Mouse (Mus musculus): ENCODE data around the gene Dut. TPM values are rescaled to one million over a fixed set of nuclear protein-coding genes. Genes with fewer than 3 reads are reported as not detected.
"Not testable (repeated sequence)": the region's sequence is repeated elsewhere in the genome, so short reads cannot be mapped to it uniquely, and the experiment has no call there.

The Dut gene
- polyA plus RNA-seq, 1 experiment from 2014 or later: 345 TPM

DNA sequence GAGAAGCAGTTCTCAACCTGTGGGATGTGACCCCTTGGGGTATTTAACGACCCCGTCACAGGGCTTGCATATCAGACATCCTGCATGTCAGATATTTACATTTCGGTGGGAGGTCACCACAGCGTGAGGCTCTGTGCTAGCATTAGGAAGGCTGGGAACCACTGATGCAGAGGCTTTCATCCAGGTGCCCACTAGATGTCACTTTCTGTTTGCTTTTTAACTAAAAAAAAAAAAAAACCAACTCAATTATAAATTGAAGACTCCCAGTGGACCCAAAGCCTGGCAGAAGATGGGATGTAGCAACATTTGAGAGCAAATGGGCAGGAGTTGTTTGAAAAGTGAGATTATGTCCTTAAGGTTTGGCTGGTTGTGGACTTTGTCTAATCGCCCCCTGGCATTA, 16.1 kb downstream of the Dut start:
- Histone ChIP-seq H3K9ac (ENCODE audit: low read depth, low read length) (no peak overlapping the region), H3K36me3 (ENCODE audit: control insufficient read depth, insufficient read depth, low read length) (peaks cover 6% of the 10 kb centered on the region; the same call in 1 of the 2 replicates), H3K4me1 (replicated peaks; ENCODE audit: control insufficient read depth, insufficient read depth, low read length) (no peaks in the 10 kb centered on the region), H3K9me3 (ENCODE audit: control insufficient read depth, low read length) (no peaks in the 10 kb centered on the region), H3K27me3 (replicated peaks; ENCODE audit: control insufficient read depth, insufficient read depth, low read length) (no peaks in the 10 kb centered on the region), H3K4me2 (no peak overlapping the region), H3K27ac (ENCODE audit: low read depth, low read length) (no peak overlapping the region), H3K4me3 (ENCODE audit: low read depth, low read length) (no peak overlapping the region)
- 25% methylated on average over 5 of the region's 5 CpGs for WGBS
- DNase-seq (ENCODE audit: low spot score) (no peak), ATAC-seq (replicated peaks; ENCODE audit: low FRiP score) (no peak)

DNA sequence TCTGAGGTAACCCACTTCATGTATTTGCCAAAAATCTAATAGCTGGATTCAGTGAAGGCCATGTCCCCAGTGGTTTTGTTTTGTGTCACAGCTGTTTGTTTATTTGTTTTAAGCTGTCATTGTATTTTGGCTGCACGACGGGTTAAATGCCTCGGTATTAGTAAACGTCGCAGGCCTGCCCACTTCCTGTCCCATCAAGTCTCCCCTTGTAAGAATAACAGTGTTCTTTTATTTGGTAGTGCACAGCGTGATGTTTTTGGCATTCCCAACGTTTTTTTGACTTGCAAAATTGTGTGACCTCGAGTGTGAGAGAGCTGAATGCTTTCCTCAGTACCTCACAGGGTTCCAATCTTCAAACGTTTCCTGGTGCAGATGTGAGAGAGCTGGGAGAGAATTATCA, 16.8 kb downstream of the Dut start:
- no peaks in the 10 kb centered on the region for H3K9me3 ChIP-seq (ENCODE audit: control insufficient read depth, low read length)
- ATAC-seq (replicated peaks; ENCODE audit: low FRiP score): no peak
- H3K4me3 ChIP-seq (ENCODE audit: low read depth, low read length): no peak overlapping the region
- 36% methylated on average over 9 of the region's 9 CpGs for WGBS
- DNase-seq (ENCODE audit: low spot score): no peak
- peaks cover 3% of the 10 kb centered on the region; the same call in 1 of the 2 replicates for H3K36me3 ChIP-seq (ENCODE audit: control insufficient read depth, insufficient read depth, low read length)
- H3K4me2 ChIP-seq: no peak overlapping the region
- H3K27ac ChIP-seq (ENCODE audit: low read depth, low read length): no peak overlapping the region
- no peak overlapping the region for H3K9ac ChIP-seq (ENCODE audit: low read depth, low read length)
- H3K4me1 ChIP-seq (replicated peaks; ENCODE audit: control insufficient read depth, insufficient read depth, low read length): no peaks in the 10 kb centered on the region
- no peaks in the 10 kb centered on the region for H3K27me3 ChIP-seq (replicated peaks; ENCODE audit: control insufficient read depth, insufficient read depth, low read length)

DNA sequence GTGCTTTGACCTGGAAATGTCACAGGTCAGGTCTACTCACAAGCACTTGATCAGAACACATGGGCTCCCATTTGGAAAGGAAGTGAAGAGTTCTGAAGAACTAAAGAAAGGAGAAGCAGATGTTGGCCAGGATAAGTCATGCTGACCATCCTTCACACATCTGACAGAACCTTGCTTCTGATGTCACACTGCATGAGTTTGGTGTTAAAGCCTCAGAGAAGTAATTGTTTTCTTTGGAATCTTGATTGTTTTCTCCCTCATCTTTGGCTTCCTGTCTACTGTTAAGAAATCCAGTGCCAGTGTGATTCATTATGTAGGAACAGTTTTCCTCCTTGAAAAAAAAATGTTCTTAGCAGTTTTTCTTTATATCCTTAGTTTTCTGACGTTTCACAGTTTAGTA, 21.9 kb downstream of the Dut start:
- no peak overlapping the region for H3K4me3 ChIP-seq (ENCODE audit: low read depth, low read length)
- no peak for DNase-seq (ENCODE audit: low spot score)
- no peaks in the 10 kb centered on the region for H3K9me3 ChIP-seq (ENCODE audit: control insufficient read depth, low read length)
- no peaks in the 10 kb centered on the region for H3K36me3 ChIP-seq (ENCODE audit: control insufficient read depth, insufficient read depth, low read length)
- no peak overlapping the region for H3K27ac ChIP-seq (ENCODE audit: low read depth, low read length)
- WGBS: 77% methylated on average over 1 of the region's 1 CpGs
- H3K4me1 ChIP-seq (replicated peaks; ENCODE audit: control insufficient read depth, insufficient read depth, low read length): no peaks in the 10 kb centered on the region
- no peak for ATAC-seq (replicated peaks; ENCODE audit: low FRiP score)
- no peak overlapping the region for H3K9ac ChIP-seq (ENCODE audit: low read depth, low read length)
- H3K27me3 ChIP-seq (replicated peaks; ENCODE audit: control insufficient read depth, insufficient read depth, low read length): no peaks in the 10 kb centered on the region
- H3K4me2 ChIP-seq: no peak overlapping the region

DNA sequence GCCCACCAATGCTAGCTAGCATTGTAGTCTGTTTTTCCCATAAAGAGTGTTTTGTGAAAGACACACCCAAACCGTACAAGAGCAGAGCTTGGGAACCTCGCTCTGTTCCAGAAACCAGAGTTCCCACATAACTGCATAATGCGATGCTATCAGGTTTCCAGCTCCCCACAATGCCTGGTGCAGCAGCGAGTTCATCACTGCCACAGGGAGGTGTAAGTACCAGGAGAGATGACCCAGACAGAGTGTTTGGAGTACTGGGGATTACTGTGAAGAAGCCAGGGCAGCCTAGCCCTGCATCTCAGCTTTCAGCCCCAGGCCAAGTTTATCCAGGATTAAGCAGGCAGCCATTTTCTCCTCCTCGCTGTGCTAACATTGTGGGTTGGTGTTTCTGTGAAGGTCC, 28.6 kb downstream of the Dut start:
- no peak for ATAC-seq (replicated peaks; ENCODE audit: low FRiP score)
- H3K27ac ChIP-seq (ENCODE audit: low read depth, low read length): no peak overlapping the region
- 64% methylated on average over 5 of the region's 5 CpGs for WGBS

DNA sequence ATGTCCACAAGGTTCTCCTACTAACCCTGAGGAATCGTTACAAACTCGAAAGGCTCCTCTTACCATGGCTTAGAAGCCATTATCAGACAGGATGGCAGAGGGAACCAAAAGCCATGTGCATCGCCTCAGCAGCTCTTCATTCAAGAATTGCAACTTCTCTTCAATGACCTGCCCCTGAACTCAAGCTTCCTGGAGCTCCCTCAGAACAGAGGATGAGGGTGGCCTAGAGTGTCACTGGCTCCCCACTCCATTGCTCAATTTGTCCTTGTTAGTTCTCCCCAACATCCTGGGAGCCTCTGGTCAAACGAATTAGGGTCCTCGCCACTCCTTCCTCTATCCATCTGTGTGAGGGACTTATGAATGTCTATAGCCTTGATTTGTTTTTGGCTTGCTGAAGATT, 29.7 kb downstream of the Dut start:
- no peaks in the 10 kb centered on the region for H3K36me3 ChIP-seq (ENCODE audit: control insufficient read depth, insufficient read depth, low read length)

More for the DNA sequence above, 28.6 kb downstream of the Dut start:
- Histone ChIP-seq H3K36me3 (ENCODE audit: control insufficient read depth, insufficient read depth, low read length) (no peaks in the 10 kb centered on the region), H3K4me1 (replicated peaks; ENCODE audit: control insufficient read depth, insufficient read depth, low read length) (no peaks in the 10 kb centered on the region), H3K9ac (ENCODE audit: low read depth, low read length) (no peak overlapping the region), H3K9me3 (ENCODE audit: control insufficient read depth, low read length) (no peaks in the 10 kb centered on the region), H3K4me3 (ENCODE audit: low read depth, low read length) (no peak overlapping the region), H3K4me2 (no peak overlapping the region), H3K27me3 (replicated peaks; ENCODE audit: control insufficient read depth, insufficient read depth, low read length) (no peaks in the 10 kb centered on the region)
- no peak for DNase-seq (ENCODE audit: low spot score)

DNA sequence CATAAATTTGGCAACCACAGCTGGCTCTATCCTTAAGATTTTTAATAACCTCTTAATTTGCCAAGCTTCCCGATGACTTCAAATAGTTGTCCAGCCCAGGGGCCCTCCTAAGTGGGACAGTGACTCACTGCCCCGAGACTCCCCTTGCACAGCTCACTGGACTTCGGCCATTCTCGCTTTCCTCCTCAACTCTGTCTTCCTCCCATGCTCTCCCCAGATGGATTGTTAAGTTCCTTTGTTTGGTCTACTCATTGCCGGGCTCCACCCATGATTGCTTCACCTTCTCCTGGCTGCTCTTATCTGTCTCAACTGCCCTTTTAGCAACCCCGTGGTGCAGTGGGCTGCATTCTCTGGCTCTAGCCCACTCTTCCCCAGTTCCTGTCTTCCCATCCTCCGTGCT, 31.5 kb downstream of the Dut start:
- H3K9me3 ChIP-seq (ENCODE audit: control insufficient read depth, low read length): no peaks in the 10 kb centered on the region
- DNase-seq (ENCODE audit: low spot score) (no peak), ATAC-seq (replicated peaks; ENCODE audit: low FRiP score) (no peak)
- 43% methylated on average over 7 of the region's 7 CpGs for WGBS
- no peak overlapping the region for H3K4me3 ChIP-seq (ENCODE audit: low read depth, low read length)
- no peaks in the 10 kb centered on the region for H3K27me3 ChIP-seq (replicated peaks; ENCODE audit: control insufficient read depth, insufficient read depth, low read length)
- H3K36me3 ChIP-seq (ENCODE audit: control insufficient read depth, insufficient read depth, low read length): no peaks in the 10 kb centered on the region
- H3K27ac ChIP-seq (ENCODE audit: low read depth, low read length): no peak overlapping the region
- no peak overlapping the region for H3K4me2 ChIP-seq
- H3K4me1 ChIP-seq (replicated peaks; ENCODE audit: control insufficient read depth, insufficient read depth, low read length): no peaks in the 10 kb centered on the region
- no peak overlapping the region for H3K9ac ChIP-seq (ENCODE audit: low read depth, low read length)

More for the DNA sequence above, 29.7 kb downstream of the Dut start:
- Histone ChIP-seq H3K27ac (ENCODE audit: low read depth, low read length) (no peak overlapping the region), H3K9ac (ENCODE audit: low read depth, low read length) (no peak overlapping the region), H3K4me1 (replicated peaks; ENCODE audit: control insufficient read depth, insufficient read depth, low read length) (no peaks in the 10 kb centered on the region), H3K9me3 (ENCODE audit: control insufficient read depth, low read length) (no peaks in the 10 kb centered on the region), H3K4me2 (no peak overlapping the region), H3K27me3 (replicated peaks; ENCODE audit: control insufficient read depth, insufficient read depth, low read length) (no peaks in the 10 kb centered on the region), H3K4me3 (ENCODE audit: low read depth, low read length) (no peak overlapping the region)
- no peak for DNase-seq (ENCODE audit: low spot score)
- ATAC-seq (replicated peaks; ENCODE audit: low FRiP score): no peak
- WGBS: 70% methylated on average over 5 of the region's 5 CpGs

DNA sequence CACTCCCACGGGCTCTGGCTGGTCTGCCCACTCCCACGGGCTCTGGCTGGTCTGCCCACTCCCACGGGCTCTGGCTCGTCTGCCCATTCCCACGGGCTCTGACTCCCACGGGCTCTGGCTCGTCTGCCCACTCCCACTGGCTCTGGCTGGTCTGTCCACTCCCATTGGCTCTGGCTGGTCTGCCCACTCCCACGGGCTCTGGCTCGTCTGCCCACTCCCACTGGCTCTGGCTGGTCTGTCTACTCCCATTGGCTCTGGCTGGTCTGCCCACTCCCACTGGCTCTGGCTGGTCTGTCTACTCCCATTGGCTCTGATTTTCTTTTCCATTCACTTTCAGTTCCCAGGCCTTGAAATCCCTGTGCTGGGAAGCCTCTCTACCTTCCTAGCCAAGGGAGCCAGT, 33.0 kb downstream of the Dut start:
- not testable (repeated sequence) for ATAC-seq (replicated peaks; ENCODE audit: low FRiP score); DNase-seq (ENCODE audit: low spot score); H3K27ac ChIP-seq (ENCODE audit: low read depth, low read length); H3K4me3 ChIP-seq (ENCODE audit: low read depth, low read length); H3K9ac ChIP-seq (ENCODE audit: low read depth, low read length); H3K9me3 ChIP-seq (ENCODE audit: control insufficient read depth, low read length); H3K27me3 ChIP-seq (replicated peaks; ENCODE audit: control insufficient read depth, insufficient read depth, low read length); H3K4me1 ChIP-seq (replicated peaks; ENCODE audit: control insufficient read depth, insufficient read depth, low read length); H3K36me3 ChIP-seq (ENCODE audit: control insufficient read depth, insufficient read depth, low read length); H3K4me2 ChIP-seq
- 73% methylated on average over 9 of the region's 9 CpGs for WGBS

DNA sequence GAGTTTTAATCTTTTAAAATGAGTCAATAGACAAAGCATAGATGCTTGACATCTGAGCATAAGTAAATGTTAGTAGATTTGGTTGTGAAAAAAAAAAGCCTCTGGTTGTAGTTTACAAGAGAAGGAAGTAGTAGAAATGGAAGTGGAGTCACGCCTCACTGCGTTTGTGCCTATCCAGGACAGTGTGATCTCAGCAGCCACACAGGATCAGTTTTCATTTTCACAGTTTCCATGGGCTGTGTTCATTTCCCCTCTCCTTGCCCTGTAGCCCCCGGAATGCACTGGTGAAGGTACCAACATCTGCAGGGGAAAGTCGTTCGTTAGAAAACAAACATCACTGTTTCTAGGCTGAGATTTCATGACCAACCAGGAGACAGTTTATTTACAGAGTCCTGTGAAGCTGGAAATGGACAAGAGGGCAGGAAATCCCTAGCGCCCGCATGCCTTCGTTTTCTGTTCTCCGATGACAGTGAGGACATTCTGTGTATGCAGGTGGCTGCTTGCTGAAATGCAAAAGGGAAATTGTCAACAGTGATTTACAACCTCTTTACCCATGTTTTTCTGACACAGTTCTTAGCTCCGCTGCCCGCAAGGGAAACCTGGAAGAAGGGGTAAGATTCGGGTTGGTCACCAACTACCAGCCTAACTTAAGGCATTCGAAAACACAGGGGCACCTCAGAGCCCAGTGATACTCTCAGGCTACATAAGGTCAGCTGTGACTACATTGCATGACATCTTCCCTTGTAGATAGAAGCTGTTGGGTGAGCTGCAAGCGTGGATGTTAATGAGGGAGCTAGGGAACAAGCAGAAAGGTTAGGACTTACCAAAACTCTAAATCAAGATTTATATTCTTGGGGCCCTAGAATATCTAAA, 35.6 kb downstream of the Dut start:
- Histone ChIP-seq H3K4me1 (replicated peaks; ENCODE audit: control insufficient read depth, insufficient read depth, low read length) (no peaks in the 10 kb centered on the region), H3K27ac (ENCODE audit: low read depth, low read length) (no peak overlapping the region), H3K4me3 (ENCODE audit: low read depth, low read length) (no peak overlapping the region), H3K4me2 (no peak overlapping the region; the same call in 1 of the 2 replicates), H3K9me3 (ENCODE audit: control insufficient read depth, low read length) (no peaks in the 10 kb centered on the region), H3K36me3 (ENCODE audit: control insufficient read depth, insufficient read depth, low read length) (no peaks in the 10 kb centered on the region), H3K9ac (ENCODE audit: low read depth, low read length) (no peak overlapping the region), H3K27me3 (replicated peaks; ENCODE audit: control insufficient read depth, insufficient read depth, low read length) (no peaks in the 10 kb centered on the region)
- ATAC-seq (replicated peaks; ENCODE audit: low FRiP score): no peak
- no peak for DNase-seq (ENCODE audit: low spot score)
- 59% methylated on average over 14 of the region's 14 CpGs for WGBS

DNA sequence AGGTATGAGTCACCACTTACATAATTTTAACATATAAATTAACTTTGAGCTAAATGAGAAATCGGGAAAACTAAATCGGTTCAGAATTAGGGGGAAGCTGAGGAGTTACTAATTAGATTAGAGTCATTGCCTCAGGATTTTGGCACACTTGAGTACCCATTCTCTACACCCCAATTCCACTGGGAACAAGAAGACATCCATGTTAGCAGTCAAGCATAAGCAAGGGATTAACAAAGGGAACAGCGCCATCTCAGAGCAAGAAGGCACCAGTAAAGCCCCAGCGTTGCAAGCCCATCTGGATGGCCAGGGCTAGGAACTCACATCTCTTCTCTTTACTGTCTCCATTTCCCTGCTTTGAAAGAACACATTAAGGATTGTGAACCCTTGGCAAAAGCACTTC, 38.8 kb downstream of the Dut start:
- Histone ChIP-seq H3K27ac (ENCODE audit: low read depth, low read length) (no peak overlapping the region), H3K9me3 (ENCODE audit: control insufficient read depth, low read length) (no peaks in the 10 kb centered on the region), H3K4me3 (ENCODE audit: low read depth, low read length) (no peak overlapping the region), H3K27me3 (replicated peaks; ENCODE audit: control insufficient read depth, insufficient read depth, low read length) (no peaks in the 10 kb centered on the region), H3K4me2 (no peak overlapping the region), H3K36me3 (ENCODE audit: control insufficient read depth, insufficient read depth, low read length) (no peaks in the 10 kb centered on the region), H3K4me1 (replicated peaks; ENCODE audit: control insufficient read depth, insufficient read depth, low read length) (no peaks in the 10 kb centered on the region), H3K9ac (ENCODE audit: low read depth, low read length) (no peak overlapping the region)
- 84% methylated on average over 4 of the region's 4 CpGs for WGBS
- ATAC-seq (replicated peaks; ENCODE audit: low FRiP score): no peak
- DNase-seq (ENCODE audit: low spot score): no peak
